Mouse (Mus musculus) c-Kit-positive CD71-negative TER-119-negative erythroid progenitor cells, embryonic 14.5 days (primary cell): Measurements from ENCODE around the gene Zfp119b.
"Not testable (repeated sequence)": the region's sequence is repeated elsewhere in the genome, so short reads cannot be mapped to it uniquely, and the experiment has no call there.

Source experiments
- DNase-seq: peaks from one replicate; pipeline ENCODE4 v3.0.0-alpha.2; 2013; ENCODE audit warnings: low read depth

Gene Zfp119b

GRCm38 (mm10) chr17:55957726-55958583 is 8.7 kb upstream of the Zfp119b start:
- DNase-seq, result no peak

- peak; percentile 59 for DNase-seq
Observed at GRCm38 (mm10) chr17:55957168-55957567, 7.9 kb upstream of the Zfp119b start.

- DNase-seq, result no peak
Observed at GRCm38 (mm10) chr17:55956591-55956990, 7.3 kb upstream of the Zfp119b start.

GRCm38 (mm10) chr17:55956129-55956528 is 6.8 kb upstream of the Zfp119b start:
- peak; percentile 45 for DNase-seq

GRCm38 (mm10) chr17:55954229-55954628 is 4.9 kb upstream of the Zfp119b start:
- no peak for DNase-seq

GRCm38 (mm10) chr17:55953751-55954150 is 4.5 kb upstream of the Zfp119b start:
- DNase-seq, result no peak

- DNase-seq, result no peak
Observed at GRCm38 (mm10) chr17:55952447-55953027, 3.2 kb upstream of the Zfp119b start, which contains the start of gene Ebi3. Ebi3 (plus strand) TSS chr17:55952640.

- DNase-seq, result no peak
Observed at GRCm38 (mm10) chr17:55952041-55952440, 2.7 kb upstream of the Zfp119b start.

- DNase-seq, result no peak
Observed at GRCm38 (mm10) chr17:55950601-55951000, 1.3 kb upstream of the Zfp119b start.

- no peak for DNase-seq
Observed at GRCm38 (mm10) chr17:55948647-55949046, 653 bp downstream of the Zfp119b start.

- no peak for DNase-seq
Observed at GRCm38 (mm10) chr17:55945696-55946095, 3.6 kb downstream of the Zfp119b start.

GRCm38 (mm10) chr17:55944866-55945682 is 4.2 kb downstream of the Zfp119b start:
- peak; percentile 47 for DNase-seq

- DNase-seq, result not testable (repeated sequence)
Observed at GRCm38 (mm10) chr17:55944387-55944865, 4.9 kb downstream of the Zfp119b start.

GRCm38 (mm10) chr17:55933191-55933590 is 16.1 kb downstream of the Zfp119b start:
- no peak for DNase-seq

- DNase-seq, result no peak
Observed at GRCm38 (mm10) chr17:55932635-55933034, 16.7 kb downstream of the Zfp119b start.

GRCm38 (mm10) chr17:55931553-55932502 is 17.5 kb downstream of the Zfp119b start:
- peak; percentile 48 for DNase-seq

GRCm38 (mm10) chr17:55906669-55907068 is 42.6 kb downstream of the Zfp119b start:
- no peak for DNase-seq

- DNase-seq, result no peak
Observed at GRCm38 (mm10) chr17:55904131-55904530, 45.2 kb downstream of the Zfp119b start.

- no peak for DNase-seq
Observed at GRCm38 (mm10) chr17:55903687-55904086, 45.6 kb downstream of the Zfp119b start.

- DNase-seq, result no peak
Observed at GRCm38 (mm10) chr17:55903087-55903486, 46.2 kb downstream of the Zfp119b start.

GRCm38 (mm10) chr17:55892406-55892955 is 56.8 kb downstream of the Zfp119b start:
- not testable (repeated sequence) for DNase-seq
